Mouse (Mus musculus): ENCODE results near the gene 1700029I15Rik. TPM values are rescaled to one million over a fixed set of nuclear protein-coding genes. Genes with fewer than 3 reads are reported as not detected.

Gene 1700029I15Rik
- polyA plus RNA-seq, 1 experiment, result 1.2 TPM

DNA sequence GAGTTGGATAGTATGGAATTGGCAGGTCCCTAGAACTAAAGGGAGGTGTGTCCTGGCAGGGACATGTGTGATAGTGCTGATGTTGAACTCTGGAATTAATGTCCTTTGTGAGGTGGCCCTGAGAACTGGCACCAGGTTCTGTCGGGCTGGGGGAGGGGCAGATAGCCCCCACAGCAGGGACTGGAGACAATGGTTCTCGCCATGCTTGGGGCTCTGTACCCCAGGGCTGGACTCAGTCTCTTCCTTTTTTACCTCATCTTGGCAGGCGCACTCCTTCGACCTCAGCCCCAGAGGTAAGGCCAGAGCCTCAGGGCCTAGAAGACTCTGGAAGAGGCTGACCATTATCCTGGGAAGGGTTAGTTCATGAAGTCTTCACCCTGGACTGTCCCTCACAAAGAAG lies 421 bp downstream of the 1700029I15Rik start:
- H3K36me3 ChIP-seq (ENCODE audit: control insufficient read depth, insufficient read depth, low read length, poor library complexity, severe bottlenecking), result no peaks in the 10 kb centered on the region

DNA sequence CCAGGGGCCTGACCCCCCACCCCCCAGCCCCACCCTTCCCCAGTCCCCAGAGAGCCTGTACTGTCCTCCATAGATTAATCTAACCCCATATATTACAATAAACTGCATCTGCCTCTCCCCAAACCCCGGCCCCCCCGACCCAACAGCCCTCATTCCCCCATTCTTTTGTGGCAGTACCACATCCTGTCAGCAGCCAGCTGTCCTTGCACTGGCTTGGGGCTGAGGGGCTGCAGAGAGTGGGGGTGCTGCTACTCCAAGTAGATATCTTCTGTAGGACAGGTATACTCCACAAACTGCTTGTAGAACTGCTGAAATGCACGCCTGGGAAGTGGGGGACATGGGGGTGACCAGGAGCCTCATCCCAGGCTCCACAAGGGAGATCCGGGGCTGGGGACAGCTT lies 1.8 kb downstream of the 1700029I15Rik start:
- TF ChIP-seq EP300 (IDR thresholded peaks at IDR 0.05; ENCODE audit: insufficient read depth, low read depth, low read length) (no peak), POLR2A (IDR thresholded peaks at IDR 0.05; ENCODE audit: insufficient read depth, low read length) (no peak), CTCF (IDR thresholded peaks at IDR 0.05; ENCODE audit: low read depth, low read length) (no peak)
- no peaks in the 10 kb centered on the region for H3K9me3 ChIP-seq (replicated peaks; ENCODE audit: control insufficient read depth, insufficient read depth, low read length, poor library complexity, severe bottlenecking)
- no peaks in the 10 kb centered on the region for H3K27me3 ChIP-seq (ENCODE audit: control insufficient read depth, insufficient read depth, low read length, poor library complexity, severe bottlenecking)
- no peaks in the 10 kb centered on the region for H3K4me1 ChIP-seq (ENCODE audit: control insufficient read depth, insufficient read depth, low read length)
- no peak overlapping the region for H3K9ac ChIP-seq (ENCODE audit: low read depth, poor library complexity, severe bottlenecking)
- no peak overlapping the region for H3K4me3 ChIP-seq (ENCODE audit: low read depth, low read length)
- H3K27ac ChIP-seq (ENCODE audit: insufficient read depth, low read length), result no peak overlapping the region
- H3K36me3 ChIP-seq (ENCODE audit: control insufficient read depth, insufficient read depth, low read length, poor library complexity, severe bottlenecking), result no peaks in the 10 kb centered on the region

More for the DNA sequence above, 421 bp downstream of the 1700029I15Rik start:
- Histone ChIP-seq H3K4me1 (ENCODE audit: control insufficient read depth, insufficient read depth, low read length) (no peaks in the 10 kb centered on the region), H3K4me3 (ENCODE audit: low read depth, low read length) (no peak overlapping the region), H3K27ac (ENCODE audit: insufficient read depth, low read length) (no peak overlapping the region), H3K9me3 (replicated peaks; ENCODE audit: control insufficient read depth, insufficient read depth, low read length, poor library complexity, severe bottlenecking) (no peaks in the 10 kb centered on the region), H3K27me3 (ENCODE audit: control insufficient read depth, insufficient read depth, low read length, poor library complexity, severe bottlenecking) (no peaks in the 10 kb centered on the region), H3K9ac (ENCODE audit: low read depth, poor library complexity, severe bottlenecking) (no peak overlapping the region)
- TF ChIP-seq EP300 (IDR thresholded peaks at IDR 0.05; ENCODE audit: insufficient read depth, low read depth, low read length) (no peak), POLR2A (IDR thresholded peaks at IDR 0.05; ENCODE audit: insufficient read depth, low read length) (no peak), CTCF (IDR thresholded peaks at IDR 0.05; ENCODE audit: low read depth, low read length) (no peak)

DNA sequence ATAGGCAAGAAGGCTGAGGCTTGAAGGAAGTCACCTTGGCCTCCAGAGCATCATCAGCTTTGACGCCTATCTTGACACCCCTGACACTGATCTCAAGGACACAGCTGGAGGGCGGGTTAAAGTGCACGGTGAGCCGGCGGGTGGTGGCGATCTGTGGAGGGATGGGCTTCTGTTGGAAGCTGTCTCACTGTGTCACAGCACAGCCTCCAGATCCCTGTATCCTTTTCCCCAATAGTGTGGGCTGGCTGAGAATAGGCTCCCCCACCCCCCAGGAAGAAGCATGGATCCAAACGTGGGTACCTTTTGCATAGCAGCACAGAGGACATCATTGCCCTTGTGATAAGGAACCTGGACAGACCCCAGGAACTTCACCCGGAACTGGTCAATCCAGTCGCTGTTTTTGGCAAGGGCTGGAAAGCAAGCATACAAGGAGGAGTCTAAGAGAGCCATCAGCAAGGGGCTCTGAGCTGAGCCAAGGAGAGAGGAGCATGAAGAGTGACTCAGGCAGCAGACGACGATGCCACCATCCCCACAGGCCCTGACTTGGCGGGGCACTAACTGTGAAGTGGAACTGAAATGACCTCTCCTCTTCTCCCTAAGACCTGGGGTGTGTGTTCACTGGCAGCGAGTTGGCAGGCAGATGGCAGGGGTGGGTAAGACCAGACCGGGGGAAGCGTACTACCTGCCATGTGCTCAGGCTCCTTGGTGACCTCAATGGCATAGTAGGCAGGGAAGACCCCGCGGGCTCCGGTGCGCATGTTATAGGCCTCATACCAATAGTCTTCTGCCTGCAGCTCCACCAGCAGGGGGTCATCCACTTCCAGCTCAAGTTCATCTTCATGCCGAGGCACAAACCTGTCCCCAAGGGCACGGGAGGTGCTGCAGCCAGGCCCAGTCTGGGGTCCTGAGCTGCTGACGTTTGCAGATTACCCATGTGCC lies 3.0 kb downstream of the 1700029I15Rik start:
- no peak overlapping the region for H3K27ac ChIP-seq (ENCODE audit: insufficient read depth, low read length)
- no peak overlapping the region for H3K4me3 ChIP-seq (ENCODE audit: low read depth, low read length)
- no peak for TF ChIP-seq POLR2A (IDR thresholded peaks at IDR 0.05; ENCODE audit: insufficient read depth, low read length)
- no peak for TF ChIP-seq CTCF (IDR thresholded peaks at IDR 0.05; ENCODE audit: low read depth, low read length)
- no peak for TF ChIP-seq EP300 (IDR thresholded peaks at IDR 0.05; ENCODE audit: insufficient read depth, low read depth, low read length)
- no peaks in the 10 kb centered on the region for H3K4me1 ChIP-seq (ENCODE audit: control insufficient read depth, insufficient read depth, low read length)
- no peaks in the 10 kb centered on the region for H3K36me3 ChIP-seq (ENCODE audit: control insufficient read depth, insufficient read depth, low read length, poor library complexity, severe bottlenecking)
- no peak overlapping the region for H3K9ac ChIP-seq (ENCODE audit: low read depth, poor library complexity, severe bottlenecking)
- no peaks in the 10 kb centered on the region for H3K27me3 ChIP-seq (ENCODE audit: control insufficient read depth, insufficient read depth, low read length, poor library complexity, severe bottlenecking)
- no peaks in the 10 kb centered on the region for H3K9me3 ChIP-seq (replicated peaks; ENCODE audit: control insufficient read depth, insufficient read depth, low read length, poor library complexity, severe bottlenecking)

DNA sequence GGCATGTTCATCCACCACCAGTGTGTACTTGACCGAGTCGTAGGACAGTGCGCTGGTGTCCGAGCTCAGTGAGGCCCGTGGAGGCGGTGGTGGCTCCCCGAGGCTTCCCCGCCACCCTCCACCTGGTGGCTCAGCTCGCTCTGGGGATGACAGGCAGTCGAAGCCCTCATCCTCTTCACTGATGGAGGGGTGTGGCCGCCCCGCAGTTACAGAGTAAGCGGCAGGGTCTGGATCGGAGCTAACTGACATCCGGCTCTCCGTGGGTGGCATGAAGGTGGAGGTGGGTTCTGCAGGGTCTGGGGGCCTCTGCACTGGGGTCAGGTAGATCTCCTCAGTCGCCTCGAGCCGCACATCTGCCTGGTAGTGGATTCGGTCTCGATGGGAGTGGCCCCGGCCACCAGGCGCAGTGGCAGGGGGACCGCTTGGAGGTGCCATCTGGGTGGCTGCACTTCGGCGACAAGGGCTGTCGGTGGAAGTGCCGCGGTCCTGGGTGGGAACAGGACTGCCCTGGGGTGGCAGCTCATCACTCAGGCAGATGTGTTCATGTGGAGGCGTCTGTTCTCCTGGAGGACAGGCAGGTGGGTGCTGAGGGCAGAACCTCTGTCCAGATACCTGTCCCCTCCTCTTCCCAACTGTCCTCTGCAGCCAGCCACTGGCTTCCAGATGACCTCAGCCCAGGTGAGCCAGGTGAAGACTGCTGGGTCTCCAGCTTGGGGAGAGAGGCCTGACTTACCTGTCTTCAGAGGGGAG lies 4.7 kb downstream of the 1700029I15Rik start:
- no peaks in the 10 kb centered on the region for H3K9me3 ChIP-seq (replicated peaks; ENCODE audit: control insufficient read depth, insufficient read depth, low read length, poor library complexity, severe bottlenecking)
- no peak overlapping the region for H3K9ac ChIP-seq (ENCODE audit: low read depth, poor library complexity, severe bottlenecking)
- no peak overlapping the region for H3K27ac ChIP-seq (ENCODE audit: insufficient read depth, low read length)
- no peaks in the 10 kb centered on the region for H3K4me1 ChIP-seq (ENCODE audit: control insufficient read depth, insufficient read depth, low read length)
- H3K4me3 ChIP-seq (ENCODE audit: low read depth, low read length), result no peak overlapping the region
- H3K27me3 ChIP-seq (ENCODE audit: control insufficient read depth, insufficient read depth, low read length, poor library complexity, severe bottlenecking), result no peaks in the 10 kb centered on the region
- TF ChIP-seq CTCF (IDR thresholded peaks at IDR 0.05; ENCODE audit: low read depth, low read length) (no peak), POLR2A (IDR thresholded peaks at IDR 0.05; ENCODE audit: insufficient read depth, low read length) (no peak), EP300 (IDR thresholded peaks at IDR 0.05; ENCODE audit: insufficient read depth, low read depth, low read length) (no peak)
- no peaks in the 10 kb centered on the region for H3K36me3 ChIP-seq (ENCODE audit: control insufficient read depth, insufficient read depth, low read length, poor library complexity, severe bottlenecking)

DNA sequence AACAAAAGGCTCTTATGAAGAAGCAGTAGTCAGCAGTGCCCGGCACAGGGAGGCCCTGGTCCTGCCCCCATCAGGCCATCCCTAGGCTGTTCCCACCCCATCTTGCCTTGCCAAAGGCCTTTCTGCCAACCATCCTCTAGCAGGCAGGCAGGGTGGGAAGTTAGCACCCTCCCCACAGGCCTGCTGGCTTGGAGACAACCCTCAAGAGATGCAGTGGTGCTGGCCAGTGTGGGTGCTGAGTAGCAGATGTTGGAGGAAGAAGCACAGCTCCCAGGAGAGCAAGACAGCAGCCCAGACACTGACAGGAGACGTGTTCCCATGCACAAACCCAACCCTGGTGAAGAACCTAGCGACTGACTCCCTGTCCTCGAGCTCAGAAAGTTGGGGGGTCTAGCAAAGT lies 5.3 kb downstream of the 1700029I15Rik start:
- no peak overlapping the region for H3K27ac ChIP-seq (ENCODE audit: insufficient read depth, low read length)
- H3K9me3 ChIP-seq (replicated peaks; ENCODE audit: control insufficient read depth, insufficient read depth, low read length, poor library complexity, severe bottlenecking), result no peaks in the 10 kb centered on the region
- H3K27me3 ChIP-seq (ENCODE audit: control insufficient read depth, insufficient read depth, low read length, poor library complexity, severe bottlenecking), result no peaks in the 10 kb centered on the region
- TF ChIP-seq CTCF (IDR thresholded peaks at IDR 0.05; ENCODE audit: low read depth, low read length) (no peak), EP300 (IDR thresholded peaks at IDR 0.05; ENCODE audit: insufficient read depth, low read depth, low read length) (no peak), POLR2A (IDR thresholded peaks at IDR 0.05; ENCODE audit: insufficient read depth, low read length) (no peak)
- no peaks in the 10 kb centered on the region for H3K36me3 ChIP-seq (ENCODE audit: control insufficient read depth, insufficient read depth, low read length, poor library complexity, severe bottlenecking)
- H3K4me1 ChIP-seq (ENCODE audit: control insufficient read depth, insufficient read depth, low read length), result no peaks in the 10 kb centered on the region
- H3K4me3 ChIP-seq (ENCODE audit: low read depth, low read length), result no peak overlapping the region
- no peak overlapping the region for H3K9ac ChIP-seq (ENCODE audit: low read depth, poor library complexity, severe bottlenecking)

Measured in ES-Bruce4 (cell line).